Mouse (Mus musculus): ENCODE measurements around the gene Zmynd12.

The Zmynd12 gene

DNA sequence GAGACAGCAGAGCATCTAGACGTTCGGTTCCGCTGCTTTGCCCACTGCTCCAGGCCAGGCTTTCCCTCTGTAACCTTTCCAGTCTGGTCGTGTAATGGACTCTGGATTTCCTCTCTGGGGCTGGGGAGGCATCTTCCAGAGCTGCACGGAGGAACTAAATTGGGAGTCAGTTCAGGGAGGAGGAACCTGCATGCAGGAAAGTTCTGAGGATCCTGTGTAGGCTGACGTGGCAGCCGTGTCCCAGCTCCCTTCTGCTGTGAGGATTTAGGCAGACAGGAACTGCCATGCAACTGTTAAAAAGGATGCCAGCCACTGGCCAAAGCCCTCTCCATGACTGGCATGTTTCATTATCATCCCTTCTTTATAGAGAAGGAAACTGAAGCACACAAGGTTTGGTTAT lies 27.8 kb downstream of the Zmynd12 start:
- no peak for DNase-seq

DNA sequence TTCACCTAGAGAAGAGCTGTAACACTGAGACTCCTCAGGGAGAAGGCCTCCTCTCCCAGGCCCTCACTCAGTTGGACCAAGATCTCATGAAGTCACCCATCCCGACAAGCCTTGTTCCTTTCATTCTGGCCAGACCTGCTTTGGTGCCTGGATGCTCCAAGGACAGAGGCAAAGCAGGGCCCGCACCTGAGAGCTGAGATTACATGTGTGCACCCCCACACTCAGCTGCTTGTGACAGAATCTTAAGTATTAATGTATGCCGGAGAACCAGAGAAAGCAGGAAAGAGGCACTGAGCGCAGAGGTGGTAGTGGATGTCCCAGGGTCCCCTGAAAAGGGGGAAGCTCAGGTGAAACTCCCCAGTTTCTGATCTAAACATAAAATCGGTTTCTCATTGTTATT lies 30.5 kb downstream of the Zmynd12 start:
- DNase-seq, result no peak

DNA sequence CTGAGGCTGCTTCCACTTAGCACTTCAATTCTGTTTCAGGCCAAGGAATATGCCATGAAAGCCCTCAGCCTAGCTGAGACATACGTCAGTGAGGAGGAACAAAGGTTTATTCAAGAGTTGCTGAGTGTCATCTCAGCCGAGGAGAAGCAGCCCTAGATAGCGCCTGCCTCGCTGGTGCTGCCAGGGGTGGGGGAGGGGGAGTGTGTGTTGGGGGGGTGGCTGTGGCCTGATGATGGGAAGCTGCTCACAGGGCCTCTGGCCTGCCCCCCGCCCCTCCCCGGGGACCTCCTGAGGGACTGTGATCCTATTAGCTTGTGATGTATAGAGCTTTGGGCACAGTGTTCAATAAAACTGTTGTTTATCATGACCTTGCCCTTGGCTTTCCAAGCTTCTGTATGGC lies 30.9 kb downstream of the Zmynd12 start:
- no peak for DNase-seq

DNA sequence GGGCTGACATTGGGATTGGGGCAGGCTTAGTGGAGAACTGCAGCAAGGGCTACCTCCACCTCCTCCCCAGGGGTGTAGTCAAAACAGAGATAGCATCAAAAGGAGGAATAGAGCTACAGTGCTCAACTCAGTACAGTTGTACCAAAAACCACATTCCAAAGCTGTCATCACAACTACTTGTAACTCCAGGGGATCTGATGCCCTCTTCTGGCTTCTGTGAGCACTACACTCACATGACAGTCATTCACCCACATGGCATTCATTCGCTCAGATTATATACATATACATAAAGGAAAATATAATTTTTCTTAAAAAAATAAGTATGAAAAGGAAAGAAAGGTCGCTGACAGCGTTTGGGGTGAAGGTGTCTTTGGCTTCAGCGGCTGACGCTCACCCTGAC lies 37.7 kb downstream of the Zmynd12 start:
- DNase-seq, result peak in 1 of 2 experiments; percentile 58

DNA sequence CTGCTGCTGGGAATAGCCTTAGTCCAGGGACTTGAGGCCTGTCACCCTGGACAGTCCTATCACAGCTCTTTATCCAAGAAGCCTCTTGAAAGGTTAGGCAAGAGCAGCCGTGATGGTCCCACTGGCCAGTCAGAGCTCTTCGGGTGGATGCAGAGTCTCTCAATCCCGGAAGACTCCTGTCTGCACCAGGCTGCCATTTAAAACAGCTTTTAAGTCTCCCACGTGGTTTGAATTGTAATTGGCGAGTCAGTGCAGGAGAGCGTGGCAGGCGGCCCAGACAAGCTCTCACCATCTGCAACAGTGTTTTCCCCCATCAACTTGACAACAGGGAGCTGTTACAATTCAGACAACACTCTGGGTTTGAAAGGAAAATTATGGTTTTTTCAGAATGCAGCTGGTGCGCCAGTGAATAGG lies 38.1 kb downstream of the Zmynd12 start:
- DNase-seq, result peak in 1 of 2 experiments; percentile 5

DNA sequence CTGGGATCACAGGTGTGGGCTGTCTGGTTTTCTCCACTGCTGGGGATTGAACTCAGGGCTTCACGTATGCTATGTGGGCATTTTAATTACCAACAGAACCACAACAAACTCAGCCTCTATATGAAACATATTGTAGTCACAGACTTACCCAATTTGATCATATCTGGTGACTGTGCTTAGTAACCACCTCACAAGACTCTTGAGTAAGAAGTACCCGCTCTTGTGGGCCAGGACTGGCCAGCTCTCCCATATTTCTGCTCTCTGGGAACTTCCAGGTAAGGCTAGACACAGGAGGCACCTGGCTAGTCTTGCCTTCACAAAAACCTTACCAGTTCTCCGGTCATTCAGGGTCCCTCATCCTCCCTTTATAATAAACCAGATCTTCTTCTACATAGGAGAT lies 39.8 kb downstream of the Zmynd12 start:
- DNase-seq, result no peak

DNA sequence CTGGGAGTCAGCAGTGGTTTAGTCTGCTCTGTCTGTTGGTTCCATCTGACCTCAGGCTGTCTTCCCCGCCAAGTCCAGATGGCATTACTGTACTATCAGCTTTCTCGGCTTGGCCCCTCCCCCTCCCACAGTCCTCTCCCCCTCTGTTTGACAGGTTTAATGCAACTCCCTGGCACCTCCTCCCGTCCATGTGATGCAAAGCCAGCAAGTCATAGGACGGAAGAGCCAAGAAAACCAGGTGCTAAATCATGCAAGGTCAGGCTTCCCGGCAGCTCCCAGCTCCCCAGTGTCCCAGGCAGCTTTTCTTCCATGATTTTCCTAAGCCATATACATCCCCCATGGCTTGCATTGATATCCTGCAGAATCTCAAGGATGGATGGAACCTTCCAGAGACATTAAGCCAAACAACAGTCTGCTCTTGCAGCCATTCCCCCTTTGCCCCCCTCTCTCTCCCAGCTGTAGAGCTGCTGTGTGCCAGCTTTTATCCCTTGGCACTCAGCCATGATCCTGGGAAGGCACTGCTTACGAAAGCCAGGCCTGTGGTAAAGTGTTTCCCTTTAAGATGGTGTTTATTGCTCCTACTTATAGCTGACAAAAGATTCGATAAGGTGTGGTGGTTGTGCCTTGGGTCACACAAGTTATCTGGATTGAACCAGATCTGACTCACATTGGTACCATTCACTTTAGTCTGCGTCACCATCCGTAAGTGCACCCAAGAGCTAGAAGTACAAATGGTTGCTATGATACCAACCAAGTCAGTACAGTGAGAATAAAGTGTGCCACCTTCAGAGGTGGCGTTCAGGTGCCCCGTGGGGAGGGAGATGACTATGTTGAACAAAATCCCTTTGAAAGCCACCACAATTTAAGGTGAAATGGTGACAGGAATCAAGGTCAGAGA lies 40.5 kb downstream of the Zmynd12 start:
- DNase-seq, result peak; percentile 70 to 84

DNA sequence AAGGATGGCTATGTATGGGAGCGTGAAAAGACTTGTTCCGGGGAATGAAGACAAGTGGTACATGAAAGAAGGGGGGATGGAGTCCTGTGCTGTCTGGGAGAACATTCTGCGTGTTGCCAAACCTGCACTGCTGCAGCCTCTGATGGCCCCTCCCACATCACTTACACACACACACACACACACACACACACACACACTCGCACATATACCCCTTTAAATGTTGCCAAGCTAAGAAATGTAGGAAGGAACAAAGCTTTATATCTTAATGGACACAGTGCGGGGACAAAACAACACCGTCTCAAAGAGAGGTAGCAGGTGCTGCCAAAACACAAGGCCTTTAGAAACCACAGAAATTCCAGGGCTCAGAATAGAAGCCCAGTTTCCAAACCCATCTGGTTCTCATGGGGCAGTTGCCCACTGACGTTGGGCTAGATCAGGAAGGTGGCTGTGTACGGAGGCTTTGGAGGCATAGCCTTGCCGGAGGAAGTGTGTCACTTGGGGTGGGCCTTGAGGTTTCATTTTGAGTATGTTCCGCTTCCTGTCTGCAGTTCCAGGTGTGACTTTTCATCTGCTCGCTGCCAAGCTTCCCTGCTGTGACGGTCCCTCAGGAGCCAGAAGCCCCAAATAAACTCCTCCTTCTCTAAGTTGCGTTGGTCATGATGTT lies 41.3 kb downstream of the Zmynd12 start:
- no peak for DNase-seq

DNA sequence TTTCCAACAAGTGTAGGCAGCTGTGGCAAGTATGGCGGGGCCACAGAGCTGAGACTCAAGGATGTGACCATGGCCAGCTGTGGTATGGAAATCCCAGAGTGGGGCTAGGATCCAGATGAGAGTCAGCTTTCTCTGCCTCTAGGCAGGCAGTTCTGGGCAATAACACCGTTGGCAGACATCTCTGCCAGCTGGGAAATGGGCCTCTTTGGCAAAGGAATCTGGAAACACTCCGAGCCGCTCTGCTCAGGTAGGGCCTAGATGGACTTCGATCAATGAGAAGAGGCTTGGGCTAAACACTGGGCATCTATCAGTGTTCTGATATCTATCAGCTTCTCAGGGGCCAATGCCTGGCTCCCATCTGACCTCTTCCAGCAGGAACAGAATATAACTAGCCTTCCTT lies 43.2 kb downstream of the Zmynd12 start:
- DNase-seq, result no peak

DNA sequence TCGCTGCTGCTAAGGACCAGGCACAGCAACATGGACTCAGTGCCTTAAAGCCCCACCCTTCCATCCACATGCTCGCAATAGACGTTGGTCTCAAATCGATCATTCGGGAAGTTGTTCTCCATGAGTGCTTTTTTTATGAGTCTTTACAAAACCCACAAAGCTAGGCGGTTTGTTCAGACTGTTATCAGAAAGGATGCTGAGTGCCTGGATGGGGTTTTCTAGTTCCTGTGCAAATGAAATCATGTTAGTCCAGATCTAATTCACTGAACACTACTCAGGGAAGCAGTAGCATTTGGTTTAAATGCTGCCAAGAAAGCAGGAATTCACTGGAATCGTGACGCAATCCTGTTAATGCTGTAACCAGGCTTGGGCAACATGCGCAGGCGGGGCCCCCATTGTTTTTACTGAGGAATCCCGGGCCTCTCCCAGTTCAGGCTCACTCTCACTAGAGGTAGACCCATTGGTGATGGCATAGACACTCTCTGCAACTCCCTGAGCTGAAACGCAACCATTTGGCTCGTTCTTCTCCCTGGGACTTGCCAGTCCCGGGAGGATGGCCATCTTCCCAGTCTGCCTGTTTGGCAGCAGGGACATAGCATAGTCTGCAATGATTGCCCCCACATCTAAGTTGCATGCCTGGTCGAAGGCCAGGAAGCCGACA lies 45.2 kb downstream of the Zmynd12 start:
- no peak for DNase-seq

DNA sequence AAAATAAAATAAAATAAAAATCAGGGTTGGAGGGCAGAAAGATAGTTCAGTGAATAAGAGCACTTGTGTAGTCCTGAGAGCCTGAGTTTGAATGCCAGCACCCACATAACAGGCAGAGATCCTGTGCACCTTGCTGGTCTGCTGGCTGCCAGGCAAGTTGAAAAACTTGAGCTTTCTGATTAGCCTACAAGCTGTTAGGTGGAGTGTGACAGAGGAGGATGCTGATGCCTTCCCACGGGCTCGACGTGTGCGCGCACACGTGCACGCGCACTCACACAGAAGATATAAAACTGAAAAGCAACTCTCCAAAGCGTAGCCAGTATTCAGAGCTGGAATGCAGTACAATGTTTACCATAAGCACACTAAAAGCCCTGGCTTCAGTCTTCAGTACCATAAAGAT lies 49.9 kb downstream of the Zmynd12 start:
- DNase-seq, result no peak

DNA sequence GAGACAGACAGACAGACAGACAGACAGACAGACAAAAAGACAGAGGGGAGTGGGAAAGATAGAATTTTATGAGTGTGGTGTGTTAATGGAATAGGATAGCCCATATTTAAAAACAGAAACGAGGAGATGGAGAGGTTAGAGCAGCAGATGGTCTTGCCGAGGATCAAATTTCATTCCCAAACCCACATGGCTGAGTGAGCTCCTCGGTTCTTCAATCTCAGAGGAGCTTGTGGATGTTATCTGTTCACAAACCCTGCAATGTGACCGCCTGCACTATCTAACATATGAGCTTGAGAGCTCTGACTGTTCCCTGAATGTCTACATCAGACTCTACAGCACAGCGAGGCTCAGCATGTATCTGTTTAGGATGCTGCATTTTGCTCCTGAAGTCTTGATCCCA lies 50.5 kb downstream of the Zmynd12 start:
- no peak for DNase-seq

DNA sequence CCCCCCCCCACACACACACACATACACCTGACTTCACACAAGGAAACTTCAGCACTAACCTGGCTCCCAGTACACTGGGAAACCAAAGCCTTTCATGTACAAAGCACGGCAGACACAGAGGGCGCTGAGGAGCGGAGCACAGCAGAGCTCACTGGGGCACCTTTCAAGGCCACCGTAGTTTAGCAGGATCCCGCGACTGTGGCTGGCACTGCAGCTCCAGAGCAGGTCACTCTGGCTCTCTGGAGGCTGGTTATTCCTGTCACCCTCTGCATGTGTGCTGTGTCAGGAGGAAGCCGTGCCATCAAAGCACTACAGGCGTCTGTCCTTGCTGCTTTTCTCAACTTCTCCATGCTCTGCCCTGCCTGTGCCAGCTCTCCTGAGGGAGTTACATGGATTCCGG lies 60.4 kb downstream of the Zmynd12 start:
- peak in 1 of 2 experiments; percentile 8 for DNase-seq

DNA sequence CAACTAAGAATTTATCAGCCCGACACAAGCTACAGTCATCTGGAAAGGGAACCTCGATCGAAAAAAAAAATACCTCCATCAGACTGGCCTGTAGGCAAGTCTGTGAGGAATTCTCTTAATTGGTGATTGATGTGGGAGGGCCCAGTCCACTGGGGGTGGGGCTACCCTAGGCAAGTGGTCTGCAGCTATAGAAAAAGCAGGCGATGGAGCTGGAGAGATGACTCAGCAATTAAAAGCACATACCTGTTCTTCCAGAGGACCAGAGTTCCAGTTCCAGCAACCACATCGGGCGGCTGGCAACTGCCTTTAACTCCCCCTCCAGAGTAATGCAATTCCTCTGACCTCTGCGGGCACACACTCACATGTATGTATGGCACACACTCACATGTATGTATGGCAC lies 62.3 kb downstream of the Zmynd12 start:
- DNase-seq, result no peak

DNA sequence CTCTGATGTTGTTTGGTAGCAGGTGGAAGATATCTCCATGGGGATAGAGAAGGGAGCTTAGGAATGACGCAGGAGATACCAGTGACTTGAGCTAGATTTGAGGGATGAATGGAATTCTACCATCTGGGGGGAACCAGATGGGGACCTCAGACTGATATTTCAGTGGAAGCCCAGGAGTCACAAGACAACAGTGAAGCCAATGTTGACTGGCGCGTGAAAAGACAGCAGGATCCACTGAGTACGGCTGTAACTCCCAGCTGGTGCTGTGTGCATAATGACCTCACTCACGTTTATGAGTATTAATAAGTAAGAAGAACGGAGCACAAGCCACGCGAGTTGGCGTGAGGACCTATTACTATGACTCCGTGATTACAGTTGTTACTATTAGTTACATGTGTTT lies 67.1 kb downstream of the Zmynd12 start:
- DNase-seq, result no peak

DNA sequence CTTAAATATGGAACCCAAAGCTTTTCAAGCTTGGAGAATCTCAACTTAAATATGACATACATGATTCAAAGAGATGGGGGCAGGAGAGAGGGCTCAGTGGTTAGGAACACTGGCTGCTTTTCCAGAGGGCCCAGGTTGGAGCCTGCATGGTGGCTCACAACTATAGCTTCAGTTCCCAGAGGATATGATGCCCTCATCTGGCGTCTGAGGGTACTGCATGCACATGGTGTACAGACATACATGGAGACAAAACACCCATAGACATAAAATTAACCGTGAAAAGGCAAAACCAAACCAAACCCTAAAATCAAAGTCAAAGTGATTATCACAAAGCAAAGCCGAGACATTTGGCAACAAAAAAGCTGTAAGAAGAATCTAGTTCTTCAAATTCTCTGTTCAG lies 68.2 kb downstream of the Zmynd12 start:
- peak in 1 of 2 experiments; percentile 36 for DNase-seq

DNA sequence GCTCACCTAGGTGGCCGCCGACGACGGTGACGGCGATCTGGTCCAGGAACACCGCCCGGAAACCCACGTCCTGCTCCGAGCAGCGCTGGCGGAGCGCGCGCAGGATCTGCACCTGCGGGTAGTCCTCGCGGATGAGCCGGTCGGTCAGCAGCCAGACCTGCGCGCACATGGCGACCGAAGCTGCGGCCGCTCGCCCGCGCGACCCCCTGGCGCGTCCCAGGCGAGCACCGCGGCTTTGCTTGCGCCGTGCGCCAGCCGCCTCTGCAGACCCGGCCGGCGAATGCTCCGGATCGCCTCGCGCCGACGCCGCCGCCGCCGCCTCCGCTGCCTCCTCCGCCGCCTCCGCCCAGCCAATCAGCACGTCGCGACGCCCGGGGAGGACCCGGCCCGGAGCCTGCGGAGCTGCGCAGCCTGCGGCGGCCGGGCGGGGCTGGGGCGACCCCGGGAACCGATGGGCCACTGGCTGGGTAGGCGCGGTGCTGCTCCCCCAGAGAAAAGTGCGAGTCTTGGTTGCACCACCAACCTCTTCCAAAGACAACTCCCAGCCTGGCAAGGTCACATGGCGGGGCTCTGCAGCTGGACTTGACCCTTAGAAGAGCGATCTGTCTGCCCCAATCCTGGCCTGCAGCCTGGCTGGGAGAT lies 69.8 kb downstream of the Zmynd12 start, which contains the start of gene Rimkla:
Rimkla (minus strand) TSS at position 338 of the 642 bp plus-strand sequence.
- peak; percentile 64 to 84 for DNase-seq

DNA sequence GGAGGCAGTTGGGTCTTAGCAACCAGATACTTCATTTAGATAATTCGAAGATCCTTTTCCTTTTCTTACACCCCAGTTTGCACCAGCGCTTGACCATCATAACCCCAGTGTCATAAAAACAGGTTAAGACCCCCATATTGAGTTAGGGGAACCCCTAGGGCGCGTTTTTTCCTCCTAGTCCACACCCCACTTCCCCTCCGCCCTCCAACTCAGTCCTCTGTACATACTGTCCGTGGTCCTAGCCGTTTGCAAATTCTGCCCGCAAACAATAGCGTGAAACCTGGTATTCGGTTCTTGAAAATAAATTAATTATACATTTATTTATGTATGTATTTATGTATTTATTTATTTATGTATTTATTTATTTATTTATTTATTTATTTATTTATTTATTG lies 70.3 kb downstream of the Zmynd12 start:
- no peak for DNase-seq

DNA sequence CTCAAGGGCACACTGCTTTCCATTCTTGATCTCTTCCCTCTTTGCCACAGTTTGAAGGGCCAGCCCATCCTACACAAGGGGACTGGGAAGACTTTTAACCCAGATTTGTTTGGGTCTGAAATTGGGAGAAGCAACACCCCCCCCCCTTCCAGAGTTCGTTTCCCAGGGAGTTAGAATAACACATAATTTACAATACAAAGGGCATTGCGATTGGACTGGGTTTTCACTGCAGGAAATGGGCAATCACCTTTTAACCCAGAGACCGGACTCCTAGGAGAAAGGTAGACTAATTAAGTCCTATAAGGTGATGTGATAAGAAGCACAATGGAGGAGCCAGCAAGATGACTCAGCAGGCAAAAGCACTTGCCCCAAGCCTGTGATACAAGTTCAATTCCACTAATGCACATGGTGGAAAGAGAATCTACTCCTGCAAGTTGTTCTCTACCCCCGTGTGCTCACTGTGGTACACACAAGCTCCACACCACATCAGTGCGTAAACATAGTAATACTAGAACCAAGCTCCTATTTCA lies 75.8 kb downstream of the Zmynd12 start:
- no peak for DNase-seq

DNA sequence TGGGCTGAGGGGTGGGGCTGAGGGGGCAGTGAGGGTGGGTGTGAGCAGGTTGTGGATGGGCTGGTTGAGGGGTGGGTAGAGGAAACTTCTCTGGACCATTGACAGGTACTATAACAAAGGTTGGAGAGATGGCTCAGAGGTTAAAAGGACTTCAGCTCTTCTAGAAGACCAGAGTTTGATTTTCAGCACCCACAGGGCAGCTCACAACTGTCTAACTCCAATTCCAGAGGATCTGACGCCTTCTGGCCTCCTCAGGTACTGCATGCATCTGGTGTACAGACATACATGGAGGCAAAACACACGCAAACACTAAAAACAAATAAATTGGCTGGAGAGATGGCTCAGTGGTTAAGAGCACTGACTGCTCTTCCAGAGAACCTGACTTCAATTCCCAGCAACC lies 89.0 kb downstream of the Zmynd12 start:
- DNase-seq, result no peak

DNA sequence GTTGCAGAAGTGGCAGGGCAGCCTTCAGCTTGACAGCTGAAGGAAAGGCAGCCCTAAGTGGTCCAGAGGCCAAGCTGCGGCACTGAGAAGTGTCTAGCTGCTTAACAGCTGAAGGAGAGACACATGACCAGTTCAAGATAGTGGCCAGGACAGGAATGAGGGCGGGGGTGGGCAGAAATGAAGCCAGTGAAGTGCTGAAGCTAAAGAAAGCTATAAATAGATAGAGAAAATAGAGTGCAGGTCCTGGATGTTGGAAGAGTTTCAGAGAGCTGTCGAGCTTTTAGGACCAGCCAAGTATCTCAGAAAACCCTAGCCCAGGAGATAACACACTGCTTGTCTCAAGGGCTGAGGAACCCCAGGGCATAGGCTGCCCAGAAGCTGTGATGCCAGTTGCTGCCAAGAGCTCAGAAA lies 90.1 kb downstream of the Zmynd12 start:
- DNase-seq, result no peak
